ENCODE assay signal across 10 mouse cellular contexts in genomic region chr13:94037313-94038051, GRCm38 (mm10). TPM values are rescaled to one million over a fixed set of nuclear protein-coding genes. Genes with fewer than 3 reads are reported as not detected.
DNase-seq lines count a peak whose midpoint lies in the region; ATAC-seq and TF ChIP-seq lines count a peak whose summit lies in the region.
"Had no signal": no experiment of that assay in that cellular context is flagged by ENCODE, and none has a peak within 500 bp of the region (broad histone marks: within the 10 kb centered on the region; RNA-seq: fewer than 3 reads in every experiment).

No protein-coding gene starts in this region.

- DNase-seq in retina, postnatal 1 day: peak; percentile 8
- DNase-seq in retina, embryonic 14.5 days (ENCODE audit: low spot score): no peak
- DNase-seq in heart, adult 9 months (ENCODE audit: low spot score in 2 of 2): peak; percentile 19 to 49
- no peak for DNase-seq in layer of hippocampus, adult 2 months (ENCODE audit: low spot score in 2 of 2)
- DNase-seq in right cerebral cortex, postnatal 25 days: no peak
- DNase-seq in cerebellum, adult 8-10 months: no peak
- DNase-seq: layer of hippocampus, postnatal 36 days had no signal

- H3K9me3 ChIP-seq in kidney, embryonic 15.5 days (replicated peaks): no peaks in the 10 kb centered on the region
- H3K9me3 ChIP-seq in stomach, embryonic 16.5 days (replicated peaks; ENCODE audit: control insufficient read depth, low read length): no peaks in the 10 kb centered on the region

- peak overlapping the region; percentile 70 for H3K27ac ChIP-seq in kidney, embryonic 15.5 days
- H3K27ac ChIP-seq in stomach, embryonic 16.5 days (ENCODE audit: low read length): peak overlapping the region; percentile 64
- no peak overlapping the region; the same call in 1 of the 2 replicates for H3K27ac ChIP-seq in layer of hippocampus, adult 2 months

- H3K4me1 ChIP-seq in kidney, embryonic 15.5 days: peaks cover 12% of the 10 kb centered on the region
- 0 out of 2 replicates have a peak, but pooled peaks cover 4% of the 10 kb centered on the region for H3K4me1 ChIP-seq in stomach, embryonic 16.5 days (ENCODE audit: control insufficient read depth, insufficient read depth, low read length)

- H3K4me3 ChIP-seq in kidney, embryonic 15.5 days (replicated peaks): no peak overlapping the region
- H3K4me3 ChIP-seq in stomach, embryonic 16.5 days (replicated peaks; ENCODE audit: low read length): no peak overlapping the region
- no peak overlapping the region for H3K4me3 ChIP-seq in layer of hippocampus, adult 2 months

- ATAC-seq in kidney, embryonic 15.5 days (replicated peaks; ENCODE audit: low FRiP score): no peak
- no peak for ATAC-seq in stomach, embryonic 16.5 days (ENCODE audit: insufficient read depth, low FRiP score)
- ATAC-seq: Patski had no signal

- H3K4me2 ChIP-seq in kidney, embryonic 15.5 days: no peak overlapping the region
- H3K4me2 ChIP-seq in stomach, embryonic 16.5 days (ENCODE audit: low read depth, low read length): no peak overlapping the region

- no peaks in the 10 kb centered on the region for H3K27me3 ChIP-seq in kidney, embryonic 15.5 days
- no peaks in the 10 kb centered on the region for H3K27me3 ChIP-seq in stomach, embryonic 16.5 days (ENCODE audit: control insufficient read depth, insufficient read depth, low read length)
- H3K27me3 ChIP-seq: Patski had no signal

- H3K9ac ChIP-seq in kidney, embryonic 15.5 days: no peak overlapping the region
- H3K9ac ChIP-seq in stomach, embryonic 16.5 days (ENCODE audit: low read length): no peak overlapping the region; the same call in 1 of the 2 replicates

- TF ChIP-seq CTCF in layer of hippocampus, adult 2 months (conservative IDR thresholded peaks at IDR 0.05): no peak

- no peaks in the 10 kb centered on the region for H3K36me3 ChIP-seq in kidney, embryonic 15.5 days
- no peaks in the 10 kb centered on the region for H3K36me3 ChIP-seq in stomach, embryonic 16.5 days (ENCODE audit: control insufficient read depth, insufficient read depth, low read length)

- 46% methylated on average over 6 of the region's 6 CpGs for whole genome bisulfite sequencing in kidney, embryonic 15.5 days
- WGBS in stomach, embryonic 16.5 days: 38% methylated on average over 6 of the region's 6 CpGs

RNA-seq across cellular contexts. Expression of gene Lhfpl2, which starts 20.1 kb away (rescaled TPM):
- 87.7 and 89.1 TPM in 2 replicates for polyA plus RNA-seq in kidney, embryonic 15.5 days (2015; fragmentation: Nextera tagmentation; extraction: Ambion mirVana)
- polyA plus RNA-seq in stomach, embryonic 16.5 days (2015; fragmentation: Nextera tagmentation; extraction: Ambion mirVana): 20.3 and 20.6 TPM in 2 replicates
- total RNA-seq in layer of hippocampus, adult 2 months (2021): 10 to 100 TPM; 25.1 to 26.5 TPM

Comparison
In these comparisons a context has a peak if more than half of its experiments do, and no peak if none do; other contexts are left out.
1. DNase-seq: peak in retina, postnatal 1 day (single experiment) and heart, adult 9 months (2 of 2); none in retina, embryonic 14.5 days (single experiment), layer of hippocampus, adult 2 months (0 of 2), right cerebral cortex, postnatal 25 days (single experiment) and cerebellum, adult 8-10 months (single experiment).